Mouse (Mus musculus): ENCODE data around the gene Dscaml1. TPM values are rescaled to one million over a fixed set of nuclear protein-coding genes. Genes with fewer than 3 reads are reported as not detected.
A peak's percentile ranks its signal among the peaks of the same experiment; 100 is the strongest.
"Not testable (repeated sequence)": the region's sequence is repeated elsewhere in the genome, so short reads cannot be mapped to it uniquely, and the experiment has no call there.

Dscaml1 gene
- polyA plus RNA-seq, 1 experiment from 2014 or later: 24.3 TPM

GRCm38 (mm10) chr9:45774088-45774487 lies 347.7 kb downstream of the Dscaml1 start:
- H3K36me3 ChIP-seq (ENCODE audit: control insufficient read depth, insufficient read depth, low read length): peaks cover 38% of the 10 kb centered on the region
- no peaks in the 10 kb centered on the region for H3K9me3 ChIP-seq (ENCODE audit: control insufficient read depth, low read length)
- no peak overlapping the region for H3K4me3 ChIP-seq (ENCODE audit: low read depth, low read length)
- 90% methylated on average over 6 of the region's 6 CpGs for WGBS
- no peak for ATAC-seq (ENCODE audit: low read depth)
- no peak overlapping the region for H3K4me2 ChIP-seq (ENCODE audit: low read depth, low read length)
- H3K27ac ChIP-seq (ENCODE audit: low read depth, low read length): no peak overlapping the region
- H3K27me3 ChIP-seq (ENCODE audit: control insufficient read depth, insufficient read depth, low read length): no peaks in the 10 kb centered on the region
- no peak overlapping the region for H3K9ac ChIP-seq (replicated peaks; ENCODE audit: low read depth, low read length)
- H3K4me1 ChIP-seq (ENCODE audit: control insufficient read depth, insufficient read depth, low read length): no peaks in the 10 kb centered on the region

GRCm38 (mm10) chr9:45776176-45776575 lies 349.7 kb downstream of the Dscaml1 start:
- not testable (repeated sequence) for H3K9me3 ChIP-seq (ENCODE audit: control insufficient read depth, low read length); H3K4me2 ChIP-seq (ENCODE audit: low read depth, low read length); H3K27ac ChIP-seq (ENCODE audit: low read depth, low read length); ATAC-seq (ENCODE audit: low read depth); H3K4me3 ChIP-seq (ENCODE audit: low read depth, low read length); H3K27me3 ChIP-seq (ENCODE audit: control insufficient read depth, insufficient read depth, low read length); H3K4me1 ChIP-seq (ENCODE audit: control insufficient read depth, insufficient read depth, low read length); H3K9ac ChIP-seq (replicated peaks; ENCODE audit: low read depth, low read length)
- peaks cover 38% of the 10 kb centered on the region for H3K36me3 ChIP-seq (ENCODE audit: control insufficient read depth, insufficient read depth, low read length)
- WGBS: 83% methylated on average over 3 of the region's 3 CpGs

- Histone ChIP-seq H3K9ac (replicated peaks; ENCODE audit: low read depth, low read length) (no peak overlapping the region), H3K27ac (ENCODE audit: low read depth, low read length) (no peak overlapping the region), H3K9me3 (ENCODE audit: control insufficient read depth, low read length) (no peaks in the 10 kb centered on the region), H3K36me3 (ENCODE audit: control insufficient read depth, insufficient read depth, low read length) (peaks cover 25% of the 10 kb centered on the region), H3K4me3 (ENCODE audit: low read depth, low read length) (no peak overlapping the region), H3K4me1 (ENCODE audit: control insufficient read depth, insufficient read depth, low read length) (peaks cover 5% of the 10 kb centered on the region; the same call in 1 of the 2 replicates), H3K4me2 (ENCODE audit: low read depth, low read length) (no peak overlapping the region), H3K27me3 (ENCODE audit: control insufficient read depth, insufficient read depth, low read length) (no peaks in the 10 kb centered on the region)
- ATAC-seq (ENCODE audit: low read depth): no peak
- WGBS: 70% methylated on average over 5 of the region's 6 CpGs
Measured at GRCm38 (mm10) chr9:45779201-45779600, 352.8 kb downstream of the Dscaml1 start.

GRCm38 (mm10) chr9:45783249-45784069 lies 357.0 kb downstream of the Dscaml1 start:
- no peak overlapping the region for H3K4me2 ChIP-seq (ENCODE audit: low read depth, low read length)
- no peaks in the 10 kb centered on the region for H3K27me3 ChIP-seq (ENCODE audit: control insufficient read depth, insufficient read depth, low read length)
- no peak for ATAC-seq (ENCODE audit: low read depth)
- peaks cover 4% of the 10 kb centered on the region; the same call in 1 of the 2 replicates for H3K36me3 ChIP-seq (ENCODE audit: control insufficient read depth, insufficient read depth, low read length)
- peaks cover 5% of the 10 kb centered on the region; the same call in 1 of the 2 replicates for H3K4me1 ChIP-seq (ENCODE audit: control insufficient read depth, insufficient read depth, low read length)
- no peak overlapping the region for H3K9ac ChIP-seq (replicated peaks; ENCODE audit: low read depth, low read length)
- no peaks in the 10 kb centered on the region for H3K9me3 ChIP-seq (ENCODE audit: control insufficient read depth, low read length)
- peak overlapping the region; percentile 83 for H3K27ac ChIP-seq (ENCODE audit: low read depth, low read length)
- WGBS: 64% methylated on average over 12 of the region's 12 CpGs
- H3K4me3 ChIP-seq (ENCODE audit: low read depth, low read length): no peak overlapping the region

- Histone ChIP-seq H3K27ac (ENCODE audit: low read depth, low read length) (no peak overlapping the region), H3K36me3 (ENCODE audit: control insufficient read depth, insufficient read depth, low read length) (no peaks in the 10 kb centered on the region), H3K27me3 (ENCODE audit: control insufficient read depth, insufficient read depth, low read length) (no peaks in the 10 kb centered on the region), H3K9ac (replicated peaks; ENCODE audit: low read depth, low read length) (no peak overlapping the region), H3K4me1 (ENCODE audit: control insufficient read depth, insufficient read depth, low read length) (peaks cover 5% of the 10 kb centered on the region; the same call in 1 of the 2 replicates), H3K4me2 (ENCODE audit: low read depth, low read length) (no peak overlapping the region), H3K4me3 (ENCODE audit: low read depth, low read length) (no peak overlapping the region), H3K9me3 (ENCODE audit: control insufficient read depth, low read length) (no peaks in the 10 kb centered on the region)
- ATAC-seq (ENCODE audit: low read depth): no peak
- 92% methylated on average over 8 of the region's 8 CpGs for WGBS
Measured at GRCm38 (mm10) chr9:45787071-45787470, 360.6 kb downstream of the Dscaml1 start.

- H3K9me3 ChIP-seq (ENCODE audit: control insufficient read depth, low read length): no peaks in the 10 kb centered on the region
- ATAC-seq (ENCODE audit: low read depth): no peak
- WGBS: 86% methylated on average over 6 of the region's 6 CpGs
Measured at GRCm38 (mm10) chr9:45787547-45787946, 361.1 kb downstream of the Dscaml1 start.

GRCm38 (mm10) chr9:45788405-45788804 lies 362.0 kb downstream of the Dscaml1 start:
- Histone ChIP-seq H3K4me2 (ENCODE audit: low read depth, low read length) (no peak overlapping the region), H3K27me3 (ENCODE audit: control insufficient read depth, insufficient read depth, low read length) (no peaks in the 10 kb centered on the region), H3K9me3 (ENCODE audit: control insufficient read depth, low read length) (no peaks in the 10 kb centered on the region), H3K4me3 (ENCODE audit: low read depth, low read length) (no peak overlapping the region), H3K4me1 (ENCODE audit: control insufficient read depth, insufficient read depth, low read length) (peaks cover 5% of the 10 kb centered on the region; the same call in 1 of the 2 replicates), H3K36me3 (ENCODE audit: control insufficient read depth, insufficient read depth, low read length) (no peaks in the 10 kb centered on the region; the same call in 1 of the 2 replicates), H3K9ac (replicated peaks; ENCODE audit: low read depth, low read length) (no peak overlapping the region), H3K27ac (ENCODE audit: low read depth, low read length) (no peak overlapping the region)
- no peak for ATAC-seq (ENCODE audit: low read depth)
- WGBS: 72% methylated on average over 5 of the region's 5 CpGs

More at GRCm38 (mm10) chr9:45787547-45787946, 361.1 kb downstream of the Dscaml1 start:
- Histone ChIP-seq H3K4me3 (ENCODE audit: low read depth, low read length) (no peak overlapping the region), H3K4me1 (ENCODE audit: control insufficient read depth, insufficient read depth, low read length) (peaks cover 5% of the 10 kb centered on the region; the same call in 1 of the 2 replicates), H3K9ac (replicated peaks; ENCODE audit: low read depth, low read length) (no peak overlapping the region), H3K27ac (ENCODE audit: low read depth, low read length) (no peak overlapping the region), H3K36me3 (ENCODE audit: control insufficient read depth, insufficient read depth, low read length) (no peaks in the 10 kb centered on the region; the same call in 1 of the 2 replicates), H3K4me2 (ENCODE audit: low read depth, low read length) (no peak overlapping the region), H3K27me3 (ENCODE audit: control insufficient read depth, insufficient read depth, low read length) (no peaks in the 10 kb centered on the region)

- no peaks in the 10 kb centered on the region for H3K4me1 ChIP-seq (ENCODE audit: control insufficient read depth, insufficient read depth, low read length)
- no peaks in the 10 kb centered on the region for H3K9me3 ChIP-seq (ENCODE audit: control insufficient read depth, low read length)
- ATAC-seq (ENCODE audit: low read depth): no peak
- H3K27ac ChIP-seq (ENCODE audit: low read depth, low read length): no peak overlapping the region
- no peak overlapping the region for H3K9ac ChIP-seq (replicated peaks; ENCODE audit: low read depth, low read length)
- H3K27me3 ChIP-seq (ENCODE audit: control insufficient read depth, insufficient read depth, low read length): no peaks in the 10 kb centered on the region
- H3K4me2 ChIP-seq (ENCODE audit: low read depth, low read length): no peak overlapping the region
- WGBS: 82% methylated on average over 8 of the region's 8 CpGs
- no peaks in the 10 kb centered on the region; the same call in 1 of the 2 replicates for H3K36me3 ChIP-seq (ENCODE audit: control insufficient read depth, insufficient read depth, low read length)
- H3K4me3 ChIP-seq (ENCODE audit: low read depth, low read length): no peak overlapping the region
Measured at GRCm38 (mm10) chr9:45791456-45792142, 365.2 kb downstream of the Dscaml1 start.

GRCm38 (mm10) chr9:45792235-45792634 lies 365.8 kb downstream of the Dscaml1 start:
- no peak overlapping the region for H3K27ac ChIP-seq (ENCODE audit: low read depth, low read length)
- H3K4me2 ChIP-seq (ENCODE audit: low read depth, low read length): no peak overlapping the region
- H3K4me1 ChIP-seq (ENCODE audit: control insufficient read depth, insufficient read depth, low read length): no peaks in the 10 kb centered on the region
- H3K36me3 ChIP-seq (ENCODE audit: control insufficient read depth, insufficient read depth, low read length): no peaks in the 10 kb centered on the region; the same call in 1 of the 2 replicates
- no peak overlapping the region for H3K9ac ChIP-seq (replicated peaks; ENCODE audit: low read depth, low read length)
- no peaks in the 10 kb centered on the region for H3K9me3 ChIP-seq (ENCODE audit: control insufficient read depth, low read length)
- ATAC-seq (ENCODE audit: low read depth): no peak
- H3K27me3 ChIP-seq (ENCODE audit: control insufficient read depth, insufficient read depth, low read length): no peaks in the 10 kb centered on the region
- 83% methylated on average over 1 of the region's 1 CpGs for WGBS
- no peak overlapping the region for H3K4me3 ChIP-seq (ENCODE audit: low read depth, low read length)
